Mouse (Mus musculus) cortical plate, adult 2 months (tissue): ENCODE results near the gene Cnpy3.

ENCODE experiments used
- CTCF ChIP-seq: fragments of 200-500 bp; IDR thresholded peaks from 2 replicates; pipeline ENCODE4 v1.5.1; 2011; ENCODE audit warnings: mild to moderate bottlenecking, control low read depth, low read length; ENCODE audit not compliant: insufficient read depth; ENCODE audit errors: extremely low read depth
- POLR2A ChIP-seq: fragments of 200-500 bp; IDR thresholded peaks from 2 replicates; pipeline ENCODE4 v1.6.1; 2011; ENCODE audit warnings: mild to moderate bottlenecking, low read length, control low read depth; ENCODE audit not compliant: insufficient read depth; ENCODE audit errors: extremely low read depth

DNA sequence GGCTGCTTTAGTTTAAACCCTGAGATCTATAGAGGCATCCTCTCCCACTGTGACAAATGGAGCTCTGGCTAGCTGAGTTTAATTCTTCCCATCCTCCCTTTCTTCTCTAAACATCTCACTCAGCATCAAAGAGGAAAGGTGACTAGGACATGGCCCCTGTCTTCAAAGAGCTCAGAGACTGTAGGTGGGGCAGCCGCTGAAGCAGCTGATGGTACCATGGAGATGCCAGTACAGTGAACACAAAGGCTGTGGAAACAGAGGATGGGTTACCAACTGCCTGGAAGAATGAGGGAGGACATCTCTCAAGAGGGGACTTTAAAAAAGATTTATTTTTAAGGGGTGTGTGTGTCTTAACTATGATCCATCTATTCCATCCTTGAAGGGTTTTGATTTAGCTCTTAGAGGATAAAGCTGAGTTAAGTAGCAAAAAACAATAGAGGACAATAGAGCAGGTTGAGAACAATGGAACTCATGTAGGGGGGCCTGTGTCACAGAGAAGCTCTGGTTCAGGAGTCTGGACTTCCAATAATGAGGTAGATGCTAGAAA is 57.4 kb downstream of the Cnpy3 start:
- no peak for TF ChIP-seq POLR2A
- no peak for TF ChIP-seq CTCF
